Mouse (Mus musculus) myocyte (in vitro differentiated cells): ENCODE measurements around the gene Diaph2. TPM values are rescaled to one million over a fixed set of nuclear protein-coding genes. Genes with fewer than 3 reads are reported as not detected.

Experiments used
- H3K27me3 ChIP-seq: one replicate; pipeline ENCODE4 v1.6.1; 2011; ENCODE audit not compliant: control insufficient read depth, insufficient read depth, insufficient read length
- H3K36me3 ChIP-seq: one replicate; pipeline ENCODE4 v1.6.1; 2011; ENCODE audit not compliant: control insufficient read depth, insufficient read depth
- H3K4me2 ChIP-seq: one replicate; pipeline ENCODE4 v1.6.1; 2011; ENCODE audit warnings: low read depth, control low read depth
- H3K4me3 ChIP-seq: one replicate; pipeline ENCODE4 v1.5.1; 2011; ENCODE audit warnings: mild to moderate bottlenecking, control low read depth, moderate library complexity
- H3K79me2 ChIP-seq: one replicate; pipeline ENCODE4 v1.6.1; 2011; ENCODE audit not compliant: control insufficient read depth, insufficient read depth
- H3ac ChIP-seq: one replicate; pipeline ENCODE4 v1.6.1; 2011; ENCODE audit not compliant: control insufficient read depth, insufficient read length
- CEBPB ChIP-seq: IDR thresholded peaks from 2 replicates; pipeline ENCODE4 v1.6.1; 2011; ENCODE audit warnings: mild to moderate bottlenecking, moderate library complexity; ENCODE audit not compliant: poor library complexity, insufficient read depth, severe bottlenecking
- E2F4 ChIP-seq: IDR thresholded peaks from one replicate; pipeline ENCODE4 v1.6.1; 2011; ENCODE audit warnings: mild to moderate bottlenecking, control low read depth, moderate library complexity; ENCODE audit not compliant: insufficient read depth
- MAX ChIP-seq: IDR thresholded peaks from one replicate; pipeline ENCODE4 v1.6.1; 2011; ENCODE audit warnings: low read depth, mild to moderate bottlenecking, control low read depth
- MYOD1 ChIP-seq, 3 experiments: IDR thresholded peaks; one replicate each; pipeline ENCODE4 v1.6.1; 2011; ENCODE audit warnings: control low read depth in 2 of 3, low read depth in 2 of 3, mild to moderate bottlenecking in 2 of 3, moderate library complexity in 1 of 3; ENCODE audit not compliant: insufficient read length in 2 of 3, control insufficient read depth in 1 of 3
- MYOG ChIP-seq, 3 experiments: IDR thresholded peaks; one replicate each; pipeline ENCODE4 v1.6.1; 2011; ENCODE audit warnings: control low read depth in 2 of 3, low read depth in 2 of 3, mild to moderate bottlenecking in 2 of 3; ENCODE audit not compliant: insufficient read length in 2 of 3, control insufficient read depth in 1 of 3, insufficient read depth in 1 of 3
- POLR2A ChIP-seq: IDR thresholded peaks from one replicate; pipeline ENCODE4 v1.6.1; 2011; ENCODE audit warnings: low read depth, mild to moderate bottlenecking, control low read depth, moderate library complexity; ENCODE audit not compliant: insufficient read length
- POLR2AphosphoS2 ChIP-seq: IDR thresholded peaks from one replicate; pipeline ENCODE4 v1.6.1; 2011; ENCODE audit warnings: low read depth, control low read depth; ENCODE audit not compliant: insufficient read length
- REST ChIP-seq: IDR thresholded peaks from one replicate; pipeline ENCODE4 v1.6.1; 2011; ENCODE audit warnings: mild to moderate bottlenecking, control low read depth, moderate library complexity; ENCODE audit not compliant: insufficient read depth, insufficient read length
- SRF ChIP-seq: IDR thresholded peaks from one replicate; pipeline ENCODE4 v1.6.1; 2011; ENCODE audit warnings: low read depth; ENCODE audit not compliant: control insufficient read depth, insufficient read length
- TCF12 ChIP-seq: IDR thresholded peaks from one replicate; pipeline ENCODE4 v1.6.1; 2011; ENCODE audit warnings: mild to moderate bottlenecking, control low read depth; ENCODE audit not compliant: poor library complexity, insufficient read depth, severe bottlenecking
- TCF3 ChIP-seq: IDR thresholded peaks from one replicate; pipeline ENCODE4 v1.6.1; 2011; ENCODE audit warnings: low read depth, control low read depth; ENCODE audit not compliant: insufficient read length
- USF1 ChIP-seq: IDR thresholded peaks from one replicate; pipeline ENCODE4 v1.6.1; 2011; ENCODE audit warnings: low read depth, mild to moderate bottlenecking, control low read depth, moderate library complexity
- polyA plus RNA-seq: library from polyadenylated mRNA; unstranded; fragments of >200 nt; fragmentation: generic; extraction: Trizol; gene quantifications from one replicate; pipeline ENCODE4 v1.2.1, GENCODE M21; 2012; ENCODE audit warnings: missing spikeins

Diaph2 gene
- polyA plus RNA-seq, 1 experiment = 1.4 TPM

GRCm38 (mm10) chrX:130287032-130287431 is 537.5 kb downstream of the Diaph2 start:
- TF ChIP-seq MYOD1 (IDR thresholded peaks at IDR 0.05; ENCODE audit: control insufficient read depth in 1 of 3, insufficient read length in 2 of 3, low read depth in 2 of 3) = no peak
- no peak for TF ChIP-seq TCF12
- TF ChIP-seq CEBPB = no peak
- no peak for TF ChIP-seq USF1
- TF ChIP-seq POLR2A = no peak
- no peak for TF ChIP-seq E2F4
- TF ChIP-seq SRF = no peak
- TF ChIP-seq TCF3 = no peak
- no peak for TF ChIP-seq POLR2AphosphoS2
- no peak for TF ChIP-seq MYOG (IDR thresholded peaks at IDR 0.05; ENCODE audit: control insufficient read depth in 1 of 3, insufficient read depth in 1 of 3, insufficient read length in 2 of 3, low read depth in 2 of 3)
- no peak for TF ChIP-seq REST
- no peak for TF ChIP-seq MAX
- Histone ChIP-seq H3ac (no peak overlapping the region), H3K27me3 (no peaks in the 10 kb centered on the region), H3K36me3 (no peaks in the 10 kb centered on the region), H3K4me2 (no peak overlapping the region), H3K4me3 (no peak overlapping the region), H3K79me2 (no peaks in the 10 kb centered on the region)

- TF ChIP-seq CEBPB = no peak
- no peak for TF ChIP-seq POLR2AphosphoS2
- TF ChIP-seq REST = no peak
- no peak for TF ChIP-seq TCF12
- no peak for TF ChIP-seq MAX
- TF ChIP-seq POLR2A = no peak
- TF ChIP-seq MYOD1 (IDR thresholded peaks at IDR 0.05; ENCODE audit: control insufficient read depth in 1 of 3, insufficient read length in 2 of 3, low read depth in 2 of 3) = no peak
- no peak for TF ChIP-seq TCF3
- TF ChIP-seq E2F4 = no peak
- TF ChIP-seq SRF = no peak
- no peak for TF ChIP-seq MYOG (IDR thresholded peaks at IDR 0.05; ENCODE audit: control insufficient read depth in 1 of 3, insufficient read depth in 1 of 3, insufficient read length in 2 of 3, low read depth in 2 of 3)
Measured at GRCm38 (mm10) chrX:130289775-130290174, 540.2 kb downstream of the Diaph2 start.

DNA sequence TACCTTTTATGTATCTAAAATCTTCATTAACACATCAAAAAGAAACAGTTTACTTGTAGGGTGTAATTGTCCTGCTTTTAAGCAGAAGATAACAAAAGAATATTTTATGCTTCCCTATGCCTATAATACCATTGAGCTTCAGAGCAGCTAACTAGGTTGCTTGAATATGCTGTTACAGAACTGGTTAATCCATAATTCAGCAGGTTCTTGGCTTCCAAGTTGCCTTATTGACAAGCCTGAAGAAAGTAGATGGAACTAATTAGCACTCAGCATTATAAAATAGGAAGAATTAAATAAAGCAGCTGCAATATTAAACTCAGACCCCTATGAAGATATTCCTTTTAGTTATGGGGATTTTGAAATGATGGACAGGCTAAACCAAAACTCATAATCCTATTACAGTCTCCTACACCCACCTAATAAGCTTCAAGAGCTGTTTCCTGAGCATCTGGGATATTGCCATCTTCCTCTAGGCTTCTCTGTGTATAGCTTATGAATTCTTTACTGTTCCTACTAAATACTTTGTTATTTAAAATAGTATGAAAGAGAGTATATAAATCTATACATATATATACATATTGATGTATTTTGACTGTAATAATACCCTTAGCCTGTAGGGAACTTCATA is 601.4 kb downstream of the Diaph2 start:
- TF ChIP-seq MYOD1 (IDR thresholded peaks at IDR 0.05; ENCODE audit: control insufficient read depth in 1 of 3, insufficient read length in 2 of 3, low read depth in 2 of 3) (no peak), E2F4 (no peak), REST (no peak)
- Histone ChIP-seq H3ac (no peak overlapping the region), H3K36me3 (no peaks in the 10 kb centered on the region), H3K27me3 (no peaks in the 10 kb centered on the region), H3K79me2 (no peaks in the 10 kb centered on the region), H3K4me3 (no peak overlapping the region), H3K4me2 (no peak overlapping the region)

More at GRCm38 (mm10) chrX:130289775-130290174, 540.2 kb downstream of the Diaph2 start:
- H3K36me3 ChIP-seq = no peaks in the 10 kb centered on the region
- H3K79me2 ChIP-seq = no peaks in the 10 kb centered on the region
- no peaks in the 10 kb centered on the region for H3K27me3 ChIP-seq
- H3K4me3 ChIP-seq = no peak overlapping the region
- H3K4me2 ChIP-seq = no peak overlapping the region
- H3ac ChIP-seq = no peak overlapping the region

DNA sequence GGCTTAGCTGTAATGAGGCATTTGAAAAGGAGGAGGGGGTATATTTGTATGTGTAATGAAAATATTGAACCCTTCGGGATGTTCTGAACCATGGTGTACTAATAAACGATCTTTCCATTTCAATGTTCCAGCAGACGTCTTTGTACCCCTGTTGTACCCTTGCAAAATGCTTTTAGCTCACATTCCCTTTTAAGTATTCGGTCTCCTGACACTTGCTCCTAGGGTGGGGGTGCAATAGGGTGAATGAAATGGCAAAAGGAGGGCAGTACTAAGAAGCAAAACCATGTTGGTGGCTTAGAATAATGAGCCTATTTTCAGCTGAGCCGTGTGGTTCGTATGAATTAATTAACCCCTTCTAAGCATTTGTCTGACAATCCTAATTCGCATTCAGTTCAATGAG is 601.9 kb downstream of the Diaph2 start:
- Histone ChIP-seq H3K27me3 (no peaks in the 10 kb centered on the region), H3ac (no peak overlapping the region), H3K36me3 (no peaks in the 10 kb centered on the region), H3K4me3 (no peak overlapping the region), H3K4me2 (no peak overlapping the region), H3K79me2 (no peaks in the 10 kb centered on the region)
- no peak for TF ChIP-seq MYOD1 (IDR thresholded peaks at IDR 0.05; ENCODE audit: control insufficient read depth in 1 of 3, insufficient read length in 2 of 3, low read depth in 2 of 3)
- no peak for TF ChIP-seq TCF3
- TF ChIP-seq MYOG (IDR thresholded peaks at IDR 0.05; ENCODE audit: control insufficient read depth in 1 of 3, insufficient read depth in 1 of 3, insufficient read length in 2 of 3, low read depth in 2 of 3) = no peak
- TF ChIP-seq REST = no peak
- TF ChIP-seq POLR2A = no peak
- no peak for TF ChIP-seq SRF
- no peak for TF ChIP-seq E2F4
- no peak for TF ChIP-seq CEBPB
- no peak for TF ChIP-seq USF1

DNA sequence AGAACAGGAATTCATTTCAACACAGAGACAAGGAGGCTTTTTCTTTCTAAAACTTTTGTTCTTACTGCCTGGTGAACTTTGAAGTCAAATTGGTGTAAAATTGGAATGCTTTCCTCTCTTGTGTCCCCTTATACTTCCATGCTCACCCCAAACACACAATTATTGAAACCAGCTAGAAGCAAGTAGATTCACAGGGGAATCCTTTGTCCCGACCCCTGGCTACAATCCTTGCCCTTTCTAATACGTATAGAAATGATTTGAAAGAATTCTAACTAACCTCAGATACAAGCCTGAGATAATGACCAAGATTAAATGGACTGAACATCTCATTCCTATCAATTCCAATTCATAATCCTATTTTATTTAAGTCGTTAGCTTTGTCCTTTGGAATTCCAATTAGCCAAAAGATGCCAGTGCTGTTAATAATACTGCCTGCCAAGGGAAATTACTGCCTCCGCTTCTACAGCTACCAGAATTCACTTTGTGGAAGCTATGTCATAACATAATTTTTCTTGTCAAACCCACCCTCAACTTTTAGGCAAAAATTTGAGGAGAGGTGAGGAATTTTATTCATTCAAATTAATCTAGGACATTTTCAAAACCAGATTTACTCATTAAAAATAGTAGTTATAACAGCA is 644.1 kb downstream of the Diaph2 start:
- no peaks in the 10 kb centered on the region for H3K36me3 ChIP-seq
- H3ac ChIP-seq = no peak overlapping the region
- TF ChIP-seq TCF12 (no peak), USF1 (no peak), CEBPB (no peak), REST (no peak), E2F4 (no peak), SRF (no peak), MAX (no peak), POLR2A (no peak), POLR2AphosphoS2 (no peak), MYOG (IDR thresholded peaks at IDR 0.05; ENCODE audit: control insufficient read depth in 1 of 3, insufficient read depth in 1 of 3, insufficient read length in 2 of 3, low read depth in 2 of 3) (no peak), MYOD1 (IDR thresholded peaks at IDR 0.05; ENCODE audit: control insufficient read depth in 1 of 3, insufficient read length in 2 of 3, low read depth in 2 of 3) (no peak), TCF3 (no peak)
- no peak overlapping the region for H3K4me3 ChIP-seq
- no peaks in the 10 kb centered on the region for H3K79me2 ChIP-seq
- H3K27me3 ChIP-seq = no peaks in the 10 kb centered on the region
- H3K4me2 ChIP-seq = no peak overlapping the region
